Mouse (Mus musculus): ENCODE measurements around the gene Olfr613. TPM values are rescaled to one million over a fixed set of nuclear protein-coding genes. Genes with fewer than 3 reads are reported as not detected.
"Not testable (repeated sequence)": the region's sequence is repeated elsewhere in the genome, so short reads cannot be mapped to it uniquely, and the experiment has no call there.

Olfr613 gene
- not detected in 2 replicates for total RNA-seq (2021)
- long read RNA-seq, experiment 1, result 0 reads
- long read RNA-seq, experiment 2, result 0 reads

GRCm38 (mm10) chr7:103547774-103548173 is at the start of gene Olfr613:
Gene Olfr613, plus strand, starts transcription at chr7:103548074.
- DNase-seq, result no peak

GRCm38 (mm10) chr7:103512022-103512421 is 35.9 kb upstream of the Olfr613 start, which contains the start of gene Olfr610:
Gene Olfr610, minus strand, starts transcription at chr7:103512122.
- no peak for DNase-seq

DNA sequence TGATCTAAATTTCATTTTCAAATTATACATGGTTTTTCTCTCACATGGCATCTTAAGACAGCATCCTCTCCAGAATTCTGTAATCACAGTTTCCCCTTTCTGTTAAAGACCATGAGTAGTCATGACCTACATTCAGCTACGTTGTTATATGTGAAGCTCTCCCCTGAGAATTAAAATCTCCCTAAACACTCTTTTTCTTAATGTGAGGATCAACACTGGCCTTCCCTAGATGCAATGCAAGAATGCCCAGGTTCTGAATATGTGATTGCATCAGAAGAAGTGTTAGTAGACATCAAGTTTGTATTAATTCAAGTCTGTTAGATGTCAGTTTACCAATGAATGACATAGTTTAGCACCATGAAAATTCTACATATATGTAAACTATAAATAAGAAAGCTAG is 27.1 kb upstream of the Olfr613 start, which contains the start of gene Olfr611:
Gene Olfr611, minus strand, starts transcription at position 101 of the 400 bp plus-strand sequence.
- not testable (repeated sequence) for DNase-seq

DNA sequence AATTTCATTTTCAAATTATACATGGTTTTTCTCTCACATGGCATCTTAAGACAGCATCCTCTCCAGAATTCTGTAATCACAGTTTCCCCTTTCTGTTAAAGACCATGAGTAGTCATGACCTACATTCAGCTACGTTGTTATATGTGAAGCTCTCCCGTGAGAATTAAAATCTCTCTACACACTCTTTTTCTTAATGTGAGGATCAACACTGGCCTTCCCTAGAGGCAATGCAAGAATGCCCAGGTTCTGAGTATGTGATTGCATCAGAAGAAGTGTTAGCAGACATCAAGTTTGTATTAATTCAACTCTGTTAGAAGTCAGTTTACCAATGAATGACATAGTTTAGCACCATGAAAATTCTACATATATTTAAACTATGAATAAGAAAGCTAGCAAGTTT is 5.3 kb upstream of the Olfr613 start, which contains the start of gene Olfr612:
Gene Olfr612, minus strand, starts transcription at position 101 of the 400 bp plus-strand sequence.
- DNase-seq, result not testable (repeated sequence)

GRCm38 (mm10) chr7:103555779-103556178 is 7.9 kb downstream of the Olfr613 start, which contains the start of gene Olfr615:
Gene Olfr615, plus strand, starts transcription at chr7:103556079.
- DNase-seq, result no peak

DNA sequence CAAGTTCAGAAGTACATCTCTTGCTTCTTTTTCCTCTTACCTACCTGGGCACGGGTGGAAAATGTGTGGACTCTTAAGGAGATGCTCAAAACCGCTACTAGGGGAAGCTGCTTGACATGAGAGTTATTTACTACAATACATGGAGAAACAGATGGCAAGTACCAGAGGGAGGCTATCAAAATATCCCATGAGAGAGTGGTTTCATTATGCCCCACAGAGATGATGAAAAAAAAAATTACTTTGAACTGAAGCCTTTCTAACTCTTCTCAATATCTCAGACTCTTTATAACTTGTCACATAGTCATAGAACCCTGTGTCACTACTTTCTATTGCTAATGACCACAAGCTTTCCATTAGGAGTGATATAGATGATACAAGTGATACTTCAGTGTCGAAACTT is 21.2 kb downstream of the Olfr613 start, which contains the start of gene Olfr616:
Gene Olfr616, minus strand, starts transcription at position 101 of the 400 bp plus-strand sequence.
- DNase-seq, result no peak

DNA sequence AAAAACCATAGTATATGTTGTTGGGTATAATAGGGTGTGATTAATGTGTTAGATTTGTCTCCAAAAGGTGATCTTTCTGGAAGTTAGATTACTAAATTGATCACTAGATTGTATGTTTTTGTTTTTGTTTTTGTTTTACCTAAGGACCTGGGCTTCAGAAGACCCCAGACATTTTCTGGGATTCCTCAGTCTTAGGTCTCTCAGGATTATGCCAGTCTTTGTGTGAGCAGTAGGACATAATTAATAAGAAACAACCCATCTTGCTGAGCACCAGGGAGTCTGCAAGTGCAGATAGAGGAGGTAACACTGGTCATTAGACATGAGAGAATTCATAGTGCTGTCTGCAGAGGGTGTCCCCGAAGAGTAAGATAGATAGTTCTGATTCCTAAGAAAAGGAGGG is 24.9 kb downstream of the Olfr613 start, which contains the start of gene Olfr617:
Gene Olfr617, plus strand, starts transcription at position 301 of the 400 bp plus-strand sequence.
- DNase-seq, result no peak

GRCm38 (mm10) chr7:103589803-103590202 is 41.9 kb downstream of the Olfr613 start, which contains the start of gene Olfr618:
Gene Olfr618, plus strand, starts transcription at chr7:103590103.
- no peak for DNase-seq

GRCm38 (mm10) chr7:103600275-103600674 is 52.4 kb downstream of the Olfr613 start, which contains the start of gene Olfr619:
Gene Olfr619, plus strand, starts transcription at chr7:103600575.
- no peak for DNase-seq

Small RNAs within 50 kb of the gene (microRNA-seq; reads per million reads assigned to microRNA genes)
- 0 reads per million in 2 experiments for gene Gm26506

Other genes with a start within 250 kb of the Olfr613 start
- gene Olfr596, start 242.4 kb upstream of the Olfr613 start, total RNA-seq (2021), result not detected in 2 replicates
- not detected in 2 replicates for gene Olfr597, start 231.8 kb upstream of the Olfr613 start, total RNA-seq (2021)
- not detected in 2 replicates for gene Olfr598, start 224.5 kb upstream of the Olfr613 start, total RNA-seq (2021)
- gene Olfr599, start 212.2 kb upstream of the Olfr613 start, total RNA-seq (2021), result not detected in 2 replicates
- gene Olfr600, start 198.4 kb upstream of the Olfr613 start, total RNA-seq (2021), result not detected in 2 replicates
- not detected in 2 replicates for gene Olfr601, start 185.4 kb upstream of the Olfr613 start, total RNA-seq (2021)
- gene Olfr603, start 161.9 kb upstream of the Olfr613 start, total RNA-seq (2021), result not detected in 2 replicates
- gene Usp17lc, start 133.0 kb upstream of the Olfr613 start, total RNA-seq (2021), result not detected in 2 replicates
- not detected in 2 replicates for gene Olfr605, start 102.6 kb upstream of the Olfr613 start, total RNA-seq (2021)
- gene Olfr606, start 99.0 kb upstream of the Olfr613 start, total RNA-seq (2021), result not detected in 2 replicates
- gene Olfr607, start 83.9 kb upstream of the Olfr613 start, total RNA-seq (2021), result not detected in 2 replicates
- not detected in 2 replicates for gene Olfr608, start 78.2 kb upstream of the Olfr613 start, total RNA-seq (2021)
- gene Olfr609, start 50.0 kb upstream of the Olfr613 start, total RNA-seq (2021), result not detected in 2 replicates
- not detected in 2 replicates for gene Olfr610, start 36.0 kb upstream of the Olfr613 start, total RNA-seq (2021)
- gene Olfr611, start 27.2 kb upstream of the Olfr613 start, total RNA-seq (2021), result not detected in 2 replicates
- not detected in 2 replicates for gene Olfr612, start 5.4 kb upstream of the Olfr613 start, total RNA-seq (2021)
- not detected in 2 replicates for gene Olfr615, start 8.0 kb downstream of the Olfr613 start, total RNA-seq (2021)
- not detected in 2 replicates for gene Olfr616, start 21.1 kb downstream of the Olfr613 start, total RNA-seq (2021)
- not detected in 2 replicates for gene Olfr617, start 25.0 kb downstream of the Olfr613 start, total RNA-seq (2021)
- not detected in 2 replicates for gene Olfr618, start 42.0 kb downstream of the Olfr613 start, total RNA-seq (2021)
- gene Olfr619, start 52.5 kb downstream of the Olfr613 start, total RNA-seq (2021), result not detected in 2 replicates
- gene Olfr620, start 64.5 kb downstream of the Olfr613 start, total RNA-seq (2021), result not detected in 2 replicates
- not detected in 2 replicates for gene Olfr622, start 94.6 kb downstream of the Olfr613 start, total RNA-seq (2021)
- not detected in 2 replicates for gene Olfr623, start 115.6 kb downstream of the Olfr613 start, total RNA-seq (2021)
- 0.04 TPM in 1 of 2 replicates, not detected in the other for gene Olfr624, start 123.1 kb downstream of the Olfr613 start, total RNA-seq (2021)
- not detected in 2 replicates for gene Olfr625-ps1, start 134.6 kb downstream of the Olfr613 start, total RNA-seq (2021)
- gene Olfr243, start 166.6 kb downstream of the Olfr613 start, total RNA-seq (2021), result not detected in 2 replicates
- not detected in 2 replicates for gene Olfr628, start 182.3 kb downstream of the Olfr613 start, total RNA-seq (2021)
- gene Olfr629, start 196.9 kb downstream of the Olfr613 start, total RNA-seq (2021), result not detected in 2 replicates
- gene Olfr630, start 209.3 kb downstream of the Olfr613 start, total RNA-seq (2021), result not detected in 2 replicates
- not detected in 2 replicates for gene Olfr69, start 223.5 kb downstream of the Olfr613 start, total RNA-seq (2021)
- gene Olfr68, start 231.6 kb downstream of the Olfr613 start, total RNA-seq (2021), result not detected in 2 replicates
- gene Olfr67, start 243.7 kb downstream of the Olfr613 start, total RNA-seq (2021), result not detected in 2 replicates